Mouse (Mus musculus) MEL (cell line): Measurements from ENCODE around the gene Sat2. TPM values are rescaled to one million over a fixed set of nuclear protein-coding genes. Genes with fewer than 3 reads are reported as not detected.

ENCODE experiments used
- DNase-seq: peaks from one replicate; pipeline ENCODE4 v3.0.0; 2011; ENCODE audit warnings: low read depth, low spot score
- H3K27ac ChIP-seq: 2 replicates; pipeline ENCODE4 v1.5.1; 2012; ENCODE audit warnings: low read depth, mild to moderate bottlenecking, control low read depth, low read length, moderate library complexity; ENCODE audit not compliant: control insufficient read depth
- H3K27me3 ChIP-seq, 2 experiments: fragments of 150-350 bp in 1 of 2; sonication (generic) in 1 of 2; 2 replicates each; pipeline ENCODE4 v1.6.1; 2012; ENCODE audit warnings: low read length in 2 of 2, mild to moderate bottlenecking in 2 of 2, improper control_type of control experiment in 1 of 2, moderate library complexity in 1 of 2; ENCODE audit not compliant: insufficient read depth in 2 of 2, control insufficient read depth in 1 of 2
- H3K36me3 ChIP-seq, 2 experiments: 2 replicates each; pipeline ENCODE4 v1.6.1; 2012 to 2014; ENCODE audit warnings: low read length in 2 of 2, improper control_type of control experiment in 1 of 2, inconsistent platforms in 1 of 2, mild to moderate bottlenecking in 1 of 2; ENCODE audit not compliant: insufficient read depth in 2 of 2, control insufficient read depth in 1 of 2
- H3K4me1 ChIP-seq, 2 experiments: fragments of 150-350 bp in 1 of 2; sonication (generic) in 1 of 2; 2 replicates each; pipeline ENCODE4 v1.6.1; 2012; ENCODE audit warnings: low read length in 2 of 2, improper control_type of control experiment in 1 of 2, mild to moderate bottlenecking in 1 of 2; ENCODE audit not compliant: insufficient read depth in 2 of 2, control insufficient read depth in 1 of 2
- H3K4me3 ChIP-seq, 2 experiments: fragments of 150-350 bp in 1 of 2; sonication (generic) in 1 of 2; 2 replicates each; pipeline ENCODE4 v1.5.1; 2012; ENCODE audit warnings: low read depth in 2 of 2, low read length in 2 of 2, mild to moderate bottlenecking in 2 of 2, moderate library complexity in 2 of 2, control low read depth in 1 of 2, improper control_type of control experiment in 1 of 2; ENCODE audit not compliant: control insufficient read depth in 1 of 2, insufficient read depth in 1 of 2
- H3K79me2 ChIP-seq: 2 replicates; pipeline ENCODE4 v1.6.1; 2012; ENCODE audit warnings: mild to moderate bottlenecking, low read length, moderate library complexity; ENCODE audit not compliant: control insufficient read depth, poor library complexity, insufficient read depth
- H3K9ac ChIP-seq: 2 replicates; pipeline ENCODE4 v1.6.1; 2012; ENCODE audit warnings: low read depth, mild to moderate bottlenecking, control low read depth, low read length, moderate library complexity; ENCODE audit not compliant: control insufficient read depth, poor library complexity, severe bottlenecking
- H3K9me3 ChIP-seq: fragments of 150-350 bp; sonication (generic); replicated peaks from 2 replicates; pipeline ENCODE4 v1.6.1; 2012; ENCODE audit warnings: mild to moderate bottlenecking, low read length, improper control_type of control experiment, moderate library complexity; ENCODE audit not compliant: insufficient read depth
- BHLHE40 ChIP-seq: IDR thresholded peaks from 2 replicates; pipeline ENCODE4 v1.6.1; 2012; ENCODE audit warnings: low read depth, mild to moderate bottlenecking, inconsistent platforms, low read length, improper control_type of control experiment, borderline replicate concordance
- CTCF ChIP-seq, 3 experiments: IDR thresholded peaks in 2 of 3; conservative IDR thresholded peaks in 1 of 3; 2 replicates each; pipeline ENCODE4 v1.5.1; 2011 to 2012; ENCODE audit warnings: low read length in 3 of 3, low read depth in 2 of 3, mild to moderate bottlenecking in 2 of 3, improper control_type of control experiment in 1 of 3, inconsistent platforms in 1 of 3, mixed read lengths in 1 of 3, moderate library complexity in 1 of 3; ENCODE audit not compliant: control insufficient read depth in 1 of 3, insufficient read depth in 1 of 3, poor library complexity in 1 of 3, severe bottlenecking in 1 of 3
- EP300 ChIP-seq, 2 experiments: IDR thresholded peaks; 2 replicates each; pipeline ENCODE4 v1.6.1; 2011; ENCODE audit warnings: improper control_type of control experiment in 2 of 2, low read length in 2 of 2, low read depth in 1 of 2, mild to moderate bottlenecking in 1 of 2
- GATA1 ChIP-seq: IDR thresholded peaks from 2 replicates; pipeline ENCODE4 v1.6.1; 2011; ENCODE audit warnings: low read depth, low read length, improper control_type of control experiment
- HCFC1 ChIP-seq: IDR thresholded peaks from 2 replicates; pipeline ENCODE4 v1.6.1; 2012; ENCODE audit warnings: low read depth, mild to moderate bottlenecking, inconsistent platforms, low read length, improper control_type of control experiment, moderate library complexity
- MAZ ChIP-seq: IDR thresholded peaks from 2 replicates; pipeline ENCODE4 v1.6.1; 2012; ENCODE audit warnings: low read depth, mild to moderate bottlenecking, inconsistent platforms, low read length, improper control_type of control experiment
- MXI1 ChIP-seq: IDR thresholded peaks from 2 replicates; pipeline ENCODE4 v1.6.1; 2011; ENCODE audit warnings: mild to moderate bottlenecking, low read depth, low read length, improper control_type of control experiment
- MYC ChIP-seq: IDR thresholded peaks from 2 replicates; pipeline ENCODE4 v1.6.1; 2011; ENCODE audit warnings: low read depth, mild to moderate bottlenecking, low read length, improper control_type of control experiment, moderate library complexity
- NRF1 ChIP-seq: IDR thresholded peaks from 2 replicates; pipeline ENCODE4 v1.6.1; 2014; ENCODE audit warnings: low read depth, mild to moderate bottlenecking, inconsistent platforms, low read length, improper control_type of control experiment, moderate library complexity; ENCODE audit not compliant: poor library complexity, insufficient read depth, severe bottlenecking
- POLR2A ChIP-seq, 2 experiments: IDR thresholded peaks; 2 replicates each; pipeline ENCODE4 v1.6.1; 2011 to 2012; ENCODE audit warnings: low read length in 2 of 2, mild to moderate bottlenecking in 2 of 2, control low read depth in 1 of 2, improper control_type of control experiment in 1 of 2, low read depth in 1 of 2, moderate library complexity in 1 of 2; ENCODE audit not compliant: control insufficient read depth in 1 of 2, insufficient read depth in 1 of 2, poor library complexity in 1 of 2
- POLR2AphosphoS5 ChIP-seq: IDR thresholded peaks from 2 replicates; pipeline ENCODE4 v1.6.1; 2012; ENCODE audit warnings: low read depth, borderline replicate concordance, mild to moderate bottlenecking, inconsistent platforms, low read length, moderate library complexity, mixed read lengths
- SIN3A ChIP-seq: IDR thresholded peaks from 2 replicates; pipeline ENCODE4 v1.6.1; 2012; ENCODE audit warnings: low read length, improper control_type of control experiment, inconsistent platforms
- SMC3 ChIP-seq: IDR thresholded peaks from 2 replicates; pipeline ENCODE4 v1.6.1; 2011; ENCODE audit warnings: low read depth, low read length, improper control_type of control experiment
- USF2 ChIP-seq, 2 experiments: IDR thresholded peaks; 2 replicates each; pipeline ENCODE4 v1.6.1; 2011 to 2012; ENCODE audit warnings: improper control_type of control experiment in 2 of 2, low read length in 2 of 2, borderline replicate concordance in 1 of 2, inconsistent platforms in 1 of 2, low read depth in 1 of 2, mild to moderate bottlenecking in 1 of 2; ENCODE audit not compliant: insufficient read depth in 1 of 2
- ZC3H11A ChIP-seq: IDR thresholded peaks from 2 replicates; pipeline ENCODE4 v1.6.1; 2012; ENCODE audit warnings: low read depth, mild to moderate bottlenecking, inconsistent platforms, low read length, improper control_type of control experiment
- ZNF384 ChIP-seq: IDR thresholded peaks from 2 replicates; pipeline ENCODE4 v1.6.1; 2012; ENCODE audit warnings: low read depth, mild to moderate bottlenecking, inconsistent platforms, low read length, improper control_type of control experiment
- polyA plus RNA-seq, 2 experiments: library from polyadenylated mRNA; stranded (reverse) in 1 of 2; unstranded in 1 of 2; fragments of >175 nt in 1 of 2; fragments of >200 nt in 1 of 2; gene quantifications; 2 replicates each; pipeline versions ENCODE4 v1.2.1 to v1.2.4; 2012; ENCODE audit warnings: low replicate concordance in 2 of 2, low read depth in 1 of 2; ENCODE audit not compliant: insufficient read length in 2 of 2, insufficient read depth in 1 of 2, missing spikeins in 1 of 2
- total RNA-seq: library from RNA; depleted of rRNA; stranded (reverse); fragments of 300-350 nt; gene quantifications from 2 replicates; pipeline ENCODE4 v1.2.3, GENCODE M21; 2012

Gene Sat2
- total and polyA plus RNA-seq, 3 experiments = not detected

- H3K9ac ChIP-seq = no peak overlapping the region
- no peak overlapping the region for H3K4me3 ChIP-seq
- no peaks in the 10 kb centered on the region for H3K79me2 ChIP-seq
- H3K36me3 ChIP-seq = peaks cover 14 to 50% of the 10 kb centered on the region in 2 experiments
- H3K27me3 ChIP-seq = no peaks in the 10 kb centered on the region
- H3K4me1 ChIP-seq = peaks cover 17 to 40% of the 10 kb centered on the region in 2 experiments
- DNase-seq = peak; percentile 78
- peak overlapping the region; percentile 53 for H3K27ac ChIP-seq
- TF ChIP-seq ZNF384 (peak; percentile 65), BHLHE40 (0 out of 2 replicates have a peak, but pooled peaks have one; percentile 14), SMC3 (no peak), GATA1 (peak; percentile 82), ZC3H11A (no peak), USF2 (IDR thresholded peaks at IDR 0.05; ENCODE audit: borderline replicate concordance in 1 of 2, insufficient read depth in 1 of 2, low read depth in 1 of 2, low read length in 2 of 2) (no peak), HCFC1 (0 out of 2 replicates have a peak, but pooled peaks have one; percentile 37), POLR2A (IDR thresholded peaks at IDR 0.05; ENCODE audit: control insufficient read depth in 1 of 2, insufficient read depth in 1 of 2, low read depth in 1 of 2, low read length in 2 of 2, poor library complexity in 1 of 2) (0 out of 4 replicates have a peak, but pooled peaks of 1 of the 2 experiments have one; percentile 19), SIN3A (peak; percentile 44; the same call in 1 of the 2 replicates), MYC (0 out of 2 replicates have a peak, but pooled peaks have one; percentile 12), NRF1 (no peak), MXI1 (peak; percentile 26; the same call in 1 of the 2 replicates), MAZ (no peak; the same call in 1 of the 2 replicates), EP300 (IDR thresholded peaks at IDR 0.05; ENCODE audit: low read depth in 1 of 2, low read length in 2 of 2) (peak; percentile 42 to 64; a peak in 3 of 4 replicates)
- H3K9me3 ChIP-seq = no peaks in the 10 kb centered on the region
These were observed 29.0 kb upstream of the Sat2 start for GRCm38 (mm10) chr11:69592799-69593198.

GRCm38 (mm10) chr11:69594853-69595252, 27.0 kb upstream of the Sat2 start:
- peak; percentile 35 for DNase-seq
- H3K9me3 ChIP-seq = no peaks in the 10 kb centered on the region
- no peak overlapping the region for H3K9ac ChIP-seq
- no peaks in the 10 kb centered on the region for H3K27me3 ChIP-seq
- no peaks in the 10 kb centered on the region for H3K79me2 ChIP-seq
- no peak overlapping the region for H3K27ac ChIP-seq
- no peak overlapping the region for H3K4me3 ChIP-seq
- TF ChIP-seq CTCF (IDR thresholded peaks at IDR 0.05 in 2 of 3, conservative IDR thresholded peaks at IDR 0.05 in 1 of 3; ENCODE audit: control insufficient read depth in 1 of 3, insufficient read depth in 1 of 3, low read depth in 2 of 3, low read length in 3 of 3, poor library complexity in 1 of 3, severe bottlenecking in 1 of 3) (no peak), POLR2AphosphoS5 (0 out of 2 replicates have a peak, but pooled peaks have one; percentile 42), EP300 (IDR thresholded peaks at IDR 0.05; ENCODE audit: low read depth in 1 of 2, low read length in 2 of 2) (no peak)
- H3K4me1 ChIP-seq = peaks cover 14 to 29% of the 10 kb centered on the region in 2 experiments
- H3K36me3 ChIP-seq = peaks cover 4 to 39% of the 10 kb centered on the region in 2 experiments
